Mouse (Mus musculus) embryonic fibroblast, embryonic 13.5 days (primary cell): ENCODE measurements at regions not wholly inside any gene's neighbourhood (a gene's known extent, or its start where the extent isn't known, plus 50 kb on each side); places are given as distances from the start of the nearest gene placed in this dataset.

Experiments
- H3K27ac ChIP-seq: 2 replicates; pipeline ENCODE4 v1.5.1; 2012; ENCODE audit warnings: low read length, control low read depth, inconsistent platforms; ENCODE audit not compliant: insufficient read depth
- H3K4me1 ChIP-seq: 2 replicates; pipeline ENCODE4 v1.6.1; 2011; ENCODE audit warnings: low read length; ENCODE audit not compliant: control insufficient read depth, insufficient read depth
- H3K4me3 ChIP-seq: 2 replicates; pipeline ENCODE4 v1.5.1; 2011; ENCODE audit warnings: mild to moderate bottlenecking, control low read depth, low read length; ENCODE audit not compliant: insufficient read depth
- CTCF ChIP-seq: IDR thresholded peaks from 2 replicates; pipeline ENCODE4 v1.5.1; 2011; ENCODE audit warnings: mild to moderate bottlenecking, control low read depth, low read length, moderate library complexity, borderline replicate concordance; ENCODE audit not compliant: insufficient read depth
- POLR2A ChIP-seq: IDR thresholded peaks from 2 replicates; pipeline ENCODE4 v1.6.1; 2011; ENCODE audit warnings: low read depth, mild to moderate bottlenecking, control low read depth, low read length, moderate library complexity

- Histone ChIP-seq H3K27ac (no peak overlapping the region; the same call in 1 of the 2 replicates), H3K4me1 (no peaks in the 10 kb centered on the region), H3K4me3 (no peak overlapping the region)
- TF ChIP-seq POLR2A (no peak), CTCF (no peak)
Observed at GRCm38 (mm10) chr2:115483418-115484288, 97.9 kb upstream of the BC052040 start.

GRCm38 (mm10) chr2:115488465-115488864, 93.1 kb upstream of the BC052040 start:
- Histone ChIP-seq H3K4me1 (no peaks in the 10 kb centered on the region), H3K4me3 (no peak overlapping the region), H3K27ac (no peak overlapping the region)
- TF ChIP-seq POLR2A (no peak), CTCF (no peak)

- TF ChIP-seq POLR2A (no peak), CTCF (no peak)
- Histone ChIP-seq H3K27ac (no peak overlapping the region), H3K4me1 (no peaks in the 10 kb centered on the region), H3K4me3 (no peak overlapping the region)
Observed at GRCm38 (mm10) chr2:115493020-115493419, 88.5 kb upstream of the BC052040 start.

GRCm38 (mm10) chr2:115499904-115500303, 81.6 kb upstream of the BC052040 start:
- TF ChIP-seq CTCF, result no peak
- TF ChIP-seq POLR2A, result no peak
- Histone ChIP-seq H3K4me3 (no peak overlapping the region), H3K4me1 (no peaks in the 10 kb centered on the region), H3K27ac (no peak overlapping the region)

GRCm38 (mm10) chr2:115509527-115509926, 72.0 kb upstream of the BC052040 start:
- TF ChIP-seq POLR2A, result no peak
- TF ChIP-seq CTCF, result no peak
- Histone ChIP-seq H3K4me1 (no peaks in the 10 kb centered on the region), H3K27ac (no peak overlapping the region), H3K4me3 (no peak overlapping the region)

GRCm38 (mm10) chr2:115511146-115511545, 70.4 kb upstream of the BC052040 start:
- Histone ChIP-seq H3K27ac (no peak overlapping the region), H3K4me1 (no peaks in the 10 kb centered on the region), H3K4me3 (no peak overlapping the region)
- TF ChIP-seq POLR2A (no peak), CTCF (no peak)

- no peak for TF ChIP-seq CTCF
- no peak for TF ChIP-seq POLR2A
- Histone ChIP-seq H3K4me1 (no peaks in the 10 kb centered on the region), H3K4me3 (no peak overlapping the region), H3K27ac (peak overlapping the region; percentile 90)
Observed at GRCm38 (mm10) chr2:115511612-115512525, 69.6 kb upstream of the BC052040 start.

GRCm38 (mm10) chr2:115512891-115513290, 68.6 kb upstream of the BC052040 start:
- TF ChIP-seq POLR2A (no peak), CTCF (no peak)
- H3K4me3 ChIP-seq, result no peak overlapping the region
- peak overlapping the region; percentile 97 for H3K27ac ChIP-seq
- H3K4me1 ChIP-seq, result no peaks in the 10 kb centered on the region

GRCm38 (mm10) chr2:115513774-115514231, 67.7 kb upstream of the BC052040 start:
- no peaks in the 10 kb centered on the region for H3K4me1 ChIP-seq
- H3K4me3 ChIP-seq, result no peak overlapping the region
- H3K27ac ChIP-seq, result peak overlapping the region; percentile 4; the same call in 1 of the 2 replicates

More at GRCm38 (mm10) chr2:115513774-115514231, 67.7 kb upstream of the BC052040 start:
- TF ChIP-seq CTCF (no peak), POLR2A (no peak)
